In the genomic region with DNA sequence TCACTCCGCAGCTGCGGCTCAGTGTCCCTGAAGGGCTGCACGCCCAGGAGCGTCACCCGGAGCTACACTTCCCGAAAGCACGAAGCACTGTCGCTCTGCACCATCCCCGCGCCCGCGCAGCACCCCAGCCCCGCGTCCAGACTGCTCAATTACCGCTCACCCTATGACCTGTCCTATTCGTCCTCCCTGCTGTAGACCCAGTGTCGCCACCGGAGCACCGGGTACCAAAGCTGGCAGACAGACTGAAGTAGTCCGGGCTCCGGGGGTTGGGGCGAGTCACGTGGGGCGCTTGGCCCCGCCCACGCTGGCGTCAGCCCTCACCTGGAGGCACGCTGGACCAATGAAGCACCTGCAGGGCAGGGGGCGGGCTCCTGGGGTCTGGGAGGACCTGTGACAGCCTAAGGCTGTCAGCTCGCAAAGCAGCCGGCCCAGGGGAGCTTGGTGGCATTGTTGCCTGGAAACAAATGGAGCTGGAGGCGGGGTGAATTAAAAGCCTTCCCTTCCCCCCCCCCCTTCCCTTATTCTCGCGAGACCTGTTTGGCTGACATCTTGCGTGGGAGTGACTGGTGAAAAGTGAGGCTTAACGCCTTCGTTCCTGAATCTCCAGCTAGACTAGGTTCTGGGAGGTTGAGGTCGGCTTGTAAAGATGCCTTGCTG, we compare ENCODE assay signal across 8 mouse cellular contexts. TPM values are rescaled to one million over a fixed set of nuclear protein-coding genes. Genes with fewer than 3 reads are reported as not detected.
DNase-seq lines count a peak whose midpoint lies in the region; ATAC-seq lines count a peak whose summit lies in the region.

A gene (minus strand): TSS at position 239 of the 657 bp plus-strand sequence.

- peak within 1 kb of the TSS; percentile 89 for H3K4me3 ChIP-seq in hindbrain, embryonic 12.5 days

- under 1% methylated on average over 38 of the region's 38 CpGs for WGBS in hindbrain, embryonic 12.5 days

- no peaks in the 10 kb centered on the region for H3K27me3 ChIP-seq in hindbrain, embryonic 12.5 days

- peaks cover 17% of the 10 kb centered on the region for H3K4me1 ChIP-seq in hindbrain, embryonic 12.5 days

- H3K9me3 ChIP-seq in hindbrain, embryonic 12.5 days (replicated peaks), result no peaks in the 10 kb centered on the region

- peak; percentile 91 for DNase-seq in MN1 (ENCODE audit: low spot score)
- DNase-seq in cerebellum, adult 9-10 months, result peak; percentile 99
- DNase-seq in frontal cortex, adult 2 months (ENCODE audit: extremely low spot score in 1 of 2, low spot score in 1 of 2), result peak; percentile 91 to 95
- peak; percentile 94 to 98 for DNase-seq in layer of hippocampus, postnatal 14 days (ENCODE audit: low spot score in 2 of 2)
- DNase-seq in lung, postnatal 14 days, result peak; percentile 92
- DNase-seq in retina, adult 2 months (ENCODE audit: low read depth, low spot score), result peak; percentile 97
- DNase-seq in thymus, postnatal 36 days, result peak; percentile 96 to 98

- peak within 1 kb of the TSS; percentile 92 for H3K9ac ChIP-seq in hindbrain, embryonic 12.5 days

- peak within 1 kb of the TSS; percentile 98 for H3K4me2 ChIP-seq in hindbrain, embryonic 12.5 days (replicated peaks)

- peaks cover 4% of the 10 kb centered on the region; the same call in 1 of the 2 replicates for H3K36me3 ChIP-seq in hindbrain, embryonic 12.5 days

- peak within 1 kb of the TSS; percentile 87 for H3K27ac ChIP-seq in hindbrain, embryonic 12.5 days

- peak; percentile 94 for ATAC-seq in hindbrain, embryonic 12.5 days (ENCODE audit: low FRiP score)

RNA-seq across cellular contexts. Expression of the gene that starts here (rescaled TPM):
- polyA plus RNA-seq in frontal cortex, adult 2 months (2012; rRNA removed), result 0.12 TPM in 1 of 2 replicates, not detected in the other
- 0.15 TPM in 1 of 2 replicates, not detected in the other for polyA plus RNA-seq in hindbrain, embryonic 12.5 days (2016; fragmentation: Nextera tagmentation; extraction: Ambion mirVana)
- total RNA-seq in layer of hippocampus, postnatal 14 days (2021), result under 1 TPM in 1 of 2 experiments, not detected in 1; 0.35 TPM

Comparison
In these comparisons a context has a peak if more than half of its experiments do, and no peak if none do; other contexts are left out.
1. Peak in every context shown above with its lines: DNase-seq, ATAC-seq, H3K4me3 ChIP-seq and H3K27ac ChIP-seq.
2. Peak in DNase-seq in frontal cortex, adult 2 months; RNA of the gene not detected or under 1 TPM.
3. Peak in ATAC-seq, H3K4me3 ChIP-seq, H3K27ac ChIP-seq, H3K9ac ChIP-seq and H3K4me2 ChIP-seq in hindbrain, embryonic 12.5 days; RNA of the gene not detected or under 1 TPM.
4. Peak in DNase-seq in layer of hippocampus, postnatal 14 days; RNA of the gene not detected or under 1 TPM.